Mouse (Mus musculus) midbrain, embryonic 10.5 days (tissue): ENCODE results near the gene Atp1a3. TPM values are rescaled to one million over a fixed set of nuclear protein-coding genes. Genes with fewer than 3 reads are reported as not detected.

Experiments used
- DNase-seq: peaks from one replicate; pipeline ENCODE4 v3.0.0-alpha.2; 2017; ENCODE audit warnings: low spot score
- H3K27ac ChIP-seq: fragments of 300-500 bp; sonication (generic); replicated peaks from 2 replicates; pipeline ENCODE4 v1.5.1; 2016; ENCODE audit warnings: mild to moderate bottlenecking
- H3K27me3 ChIP-seq: fragments of 300-500 bp; sonication (generic); 2 replicates; pipeline ENCODE4 v1.6.1; 2016; ENCODE audit warnings: low read depth, mild to moderate bottlenecking; ENCODE audit not compliant: poor library complexity, severe bottlenecking
- H3K36me3 ChIP-seq: fragments of 300-500 bp; sonication (generic); 2 replicates; pipeline ENCODE4 v1.6.1; 2016; ENCODE audit warnings: mild to moderate bottlenecking, moderate library complexity
- H3K4me1 ChIP-seq: fragments of 300-500 bp; sonication (generic); 2 replicates; pipeline ENCODE4 v1.6.1; 2016
- H3K4me3 ChIP-seq: fragments of 300-500 bp; sonication (generic); 2 replicates; pipeline ENCODE4 v1.5.1; 2016; ENCODE audit warnings: mild to moderate bottlenecking, moderate library complexity
- H3K9me3 ChIP-seq: fragments of 300-500 bp; sonication (generic); replicated peaks from 2 replicates; pipeline ENCODE4 v1.6.1; 2016; ENCODE audit warnings: mild to moderate bottlenecking
- WGBS: fragments of 180-500 bp; shearing (Covaris S2); methylation state at CpG from one replicate; pipeline ENCODE4 v1.1.7; 2016; 5-methylcytosine and 5-hydroxymethylcytosine counted together
- polyA plus RNA-seq: library from polyadenylated mRNA; unstranded; fragments of >200 nt; fragmentation: Nextera tagmentation; extraction: Ambion mirVana; gene quantifications from 2 replicates; pipeline ENCODE4 v1.2.1, GENCODE M21; 2016

Gene Atp1a3
- polyA plus RNA-seq, 1 experiment from 2014 or later, result 11.1 TPM

- H3K4me3 ChIP-seq, result no peak overlapping the region
- H3K27me3 ChIP-seq, result peaks cover 26% of the 10 kb centered on the region
- peaks cover 24% of the 10 kb centered on the region for H3K4me1 ChIP-seq
- H3K9me3 ChIP-seq, result no peaks in the 10 kb centered on the region
- H3K36me3 ChIP-seq, result peaks cover 11% of the 10 kb centered on the region; the same call in 1 of the 2 replicates
- 83% methylated on average over 7 of the region's 7 CpGs for WGBS
- no peak for DNase-seq
- H3K27ac ChIP-seq, result no peak overlapping the region
Measured at GRCm38 (mm10) chr7:25000211-25000610, 5.5 kb downstream of the Atp1a3 start.

GRCm38 (mm10) chr7:24993081-24993480 lies 12.7 kb downstream of the Atp1a3 start:
- 85% methylated on average over 6 of the region's 6 CpGs for WGBS
- no peak overlapping the region for H3K4me3 ChIP-seq
- peaks cover 20% of the 10 kb centered on the region for H3K36me3 ChIP-seq
- no peaks in the 10 kb centered on the region for H3K9me3 ChIP-seq
- H3K27ac ChIP-seq, result no peak overlapping the region
- H3K4me1 ChIP-seq, result 0 out of 2 replicates have a peak, but pooled peaks cover 7% of the 10 kb centered on the region
- H3K27me3 ChIP-seq, result no peaks in the 10 kb centered on the region
- no peak for DNase-seq

- peaks cover 27% of the 10 kb centered on the region for H3K36me3 ChIP-seq
- DNase-seq, result no peak
- no peaks in the 10 kb centered on the region for H3K27me3 ChIP-seq
- H3K4me3 ChIP-seq, result no peak overlapping the region
- WGBS, result 83% methylated on average over 8 of the region's 8 CpGs
- H3K4me1 ChIP-seq, result 0 out of 2 replicates have a peak, but pooled peaks cover 7% of the 10 kb centered on the region
- no peak overlapping the region for H3K27ac ChIP-seq
- H3K9me3 ChIP-seq, result no peaks in the 10 kb centered on the region; the same call in 1 of the 2 replicates
Measured at GRCm38 (mm10) chr7:24990478-24990877, 15.3 kb downstream of the Atp1a3 start.

- Histone ChIP-seq H3K27ac (no peak overlapping the region), H3K4me1 (0 out of 2 replicates have a peak, but pooled peaks cover 7% of the 10 kb centered on the region), H3K4me3 (no peak overlapping the region), H3K9me3 (no peaks in the 10 kb centered on the region; the same call in 1 of the 2 replicates), H3K36me3 (peaks cover 21% of the 10 kb centered on the region), H3K27me3 (no peaks in the 10 kb centered on the region)
- WGBS, result 86% methylated on average over 14 of the region's 14 CpGs
- no peak for DNase-seq
Measured at GRCm38 (mm10) chr7:24987941-24988340, 17.8 kb downstream of the Atp1a3 start.

- no peaks in the 10 kb centered on the region; the same call in 1 of the 2 replicates for H3K9me3 ChIP-seq
- DNase-seq, result no peak
- no peak overlapping the region for H3K27ac ChIP-seq
- H3K4me1 ChIP-seq, result 0 out of 2 replicates have a peak, but pooled peaks cover 6% of the 10 kb centered on the region
- H3K4me3 ChIP-seq, result no peak overlapping the region
- H3K27me3 ChIP-seq, result no peaks in the 10 kb centered on the region
- WGBS, result 73% methylated on average over 5 of the region's 5 CpGs
- peaks cover 26% of the 10 kb centered on the region for H3K36me3 ChIP-seq
Measured at GRCm38 (mm10) chr7:24985799-24986198, 20.0 kb downstream of the Atp1a3 start.

- H3K36me3 ChIP-seq, result peaks cover 26% of the 10 kb centered on the region; the same call in 1 of the 2 replicates
Measured at GRCm38 (mm10) chr7:24984307-24984706, 21.5 kb downstream of the Atp1a3 start.

GRCm38 (mm10) chr7:24983396-24983795 lies 22.4 kb downstream of the Atp1a3 start:
- WGBS, result 95% methylated on average over 5 of the region's 5 CpGs
- Histone ChIP-seq H3K36me3 (peaks cover 24% of the 10 kb centered on the region; the same call in 1 of the 2 replicates), H3K27me3 (no peaks in the 10 kb centered on the region), H3K4me3 (no peak overlapping the region), H3K9me3 (no peaks in the 10 kb centered on the region; the same call in 1 of the 2 replicates), H3K27ac (no peak overlapping the region), H3K4me1 (no peaks in the 10 kb centered on the region)
- DNase-seq, result no peak

More at GRCm38 (mm10) chr7:24984307-24984706, 21.5 kb downstream of the Atp1a3 start:
- H3K4me1 ChIP-seq, result no peaks in the 10 kb centered on the region
- no peak overlapping the region for H3K4me3 ChIP-seq
- WGBS, result 91% methylated on average over 2 of the region's 2 CpGs
- DNase-seq, result no peak
- no peak overlapping the region for H3K27ac ChIP-seq
- no peaks in the 10 kb centered on the region; the same call in 1 of the 2 replicates for H3K9me3 ChIP-seq
- H3K27me3 ChIP-seq, result no peaks in the 10 kb centered on the region

- H3K4me3 ChIP-seq, result no peak overlapping the region
- no peak overlapping the region for H3K27ac ChIP-seq
- H3K27me3 ChIP-seq, result no peaks in the 10 kb centered on the region
- H3K9me3 ChIP-seq, result no peaks in the 10 kb centered on the region
- no peak for DNase-seq
- WGBS, result 86% methylated on average over 7 of the region's 7 CpGs
- H3K4me1 ChIP-seq, result no peaks in the 10 kb centered on the region
- peaks cover 15% of the 10 kb centered on the region; the same call in 1 of the 2 replicates for H3K36me3 ChIP-seq
Measured at GRCm38 (mm10) chr7:24980439-24980838, 25.3 kb downstream of the Atp1a3 start.

GRCm38 (mm10) chr7:24978781-24979180 lies 27.0 kb downstream of the Atp1a3 start:
- Histone ChIP-seq H3K27ac (no peak overlapping the region), H3K9me3 (no peaks in the 10 kb centered on the region), H3K36me3 (peaks cover 15% of the 10 kb centered on the region; the same call in 1 of the 2 replicates), H3K4me3 (no peak overlapping the region), H3K27me3 (no peaks in the 10 kb centered on the region), H3K4me1 (no peaks in the 10 kb centered on the region)
- no peak for DNase-seq
- 82% methylated on average over 7 of the region's 7 CpGs for WGBS

- peaks cover 18% of the 10 kb centered on the region for H3K4me1 ChIP-seq
- no peaks in the 10 kb centered on the region for H3K9me3 ChIP-seq
- H3K4me3 ChIP-seq, result no peak overlapping the region
- 36% methylated on average over 9 of the region's 9 CpGs for WGBS
- no peaks in the 10 kb centered on the region for H3K27me3 ChIP-seq
- peaks cover 7% of the 10 kb centered on the region; the same call in 1 of the 2 replicates for H3K36me3 ChIP-seq
- DNase-seq, result peak; percentile 45
- H3K27ac ChIP-seq, result no peak overlapping the region
Measured at GRCm38 (mm10) chr7:24974893-24975595, 30.7 kb downstream of the Atp1a3 start.

- Histone ChIP-seq H3K27ac (no peak overlapping the region), H3K27me3 (no peaks in the 10 kb centered on the region), H3K9me3 (no peaks in the 10 kb centered on the region), H3K4me1 (peaks cover 18% of the 10 kb centered on the region), H3K4me3 (no peak overlapping the region), H3K36me3 (0 out of 2 replicates have a peak, but pooled peaks cover under 1% of the 10 kb centered on the region)
- WGBS, result 76% methylated on average over 5 of the region's 5 CpGs
- no peak for DNase-seq
Measured at GRCm38 (mm10) chr7:24973902-24974301, 31.9 kb downstream of the Atp1a3 start.

- H3K36me3 ChIP-seq, result no peaks in the 10 kb centered on the region
- H3K27ac ChIP-seq, result no peak overlapping the region
- no peak for DNase-seq
- H3K27me3 ChIP-seq, result no peaks in the 10 kb centered on the region
- WGBS, result 84% methylated on average over 4 of the region's 4 CpGs
- H3K4me1 ChIP-seq, result peaks cover 18% of the 10 kb centered on the region
- no peaks in the 10 kb centered on the region for H3K9me3 ChIP-seq
- H3K4me3 ChIP-seq, result no peak overlapping the region
Measured at GRCm38 (mm10) chr7:24973208-24973607, 32.5 kb downstream of the Atp1a3 start.
